Mouse (Mus musculus) adrenal gland, postnatal 14 days (tissue): ENCODE measurements around the gene Hist1h2bp. TPM values are rescaled to one million over a fixed set of nuclear protein-coding genes. Genes with fewer than 3 reads are reported as not detected.

Experiments
- microRNA-seq, 2 experiments: library from miRNA; unstranded; fragments of <30 nt; microRNA quantifications; one replicate each; pipeline ENCODE4 v1.2.0; 2021
- total RNA-seq: library from RNA; stranded (reverse); gene quantifications from 2 replicates; pipeline ENCODE4 v1.2.3, GENCODE M21; 2021

Hist1h2bp gene
- total RNA-seq, 1 experiment from 2014 or later, result 94.7 TPM

Small RNA genes within 50 kb of the gene (microRNA-seq; reads per million reads assigned to microRNA genes)
- gene Gm19658, result 0 reads per million in 2 experiments
- 0 reads per million in 2 experiments for gene Gm44346
- 0 reads per million in 2 experiments for gene Gm44454
- 0 reads per million in 2 experiments for gene Gm44466

Other genes with a start within 250 kb of the Hist1h2bp start
- gene Olfr1366, start 244.7 kb upstream of the Hist1h2bp start, total RNA-seq, result not detected in 2 replicates
- not detected in 2 replicates for gene Olfr1535, start 227.6 kb upstream of the Hist1h2bp start, total RNA-seq
- not detected in 2 replicates for gene Olfr1364, start 205.7 kb upstream of the Hist1h2bp start, total RNA-seq
- gene Olfr1362, start 173.4 kb upstream of the Hist1h2bp start, total RNA-seq, result not detected in 2 replicates
- not detected in 2 replicates for gene Olfr11, start 144.9 kb upstream of the Hist1h2bp start, total RNA-seq
- gene Olfr1361, start 124.1 kb upstream of the Hist1h2bp start, total RNA-seq, result not detected in 2 replicates
- not detected in 2 replicates for gene Olfr1360, start 110.1 kb upstream of the Hist1h2bp start, total RNA-seq
- not detected in 2 replicates for gene Olfr1359, start 89.3 kb upstream of the Hist1h2bp start, total RNA-seq
- 191 and 254 TPM in 2 replicates for gene Hist1h2bl, start 71.3 kb upstream of the Hist1h2bp start, total RNA-seq
- gene Hist1h2ai, start 71.0 kb upstream of the Hist1h2bp start, total RNA-seq, result 129 and 184 TPM in 2 replicates
- 287 and 324 TPM in 2 replicates for gene Hist1h3h, start 69.8 kb upstream of the Hist1h2bp start, total RNA-seq
- gene Hist1h2bm, start 65.4 kb upstream of the Hist1h2bp start, total RNA-seq, result 57.9 and 74.0 TPM in 2 replicates
- 35.2 and 49.4 TPM in 2 replicates for gene Hist1h4j, start 52.4 kb upstream of the Hist1h2bp start, total RNA-seq
- gene Hist1h4k, start 37.0 kb upstream of the Hist1h2bp start, total RNA-seq, result 468 and 533 TPM in 2 replicates
- 72.0 and 91.7 TPM in 2 replicates for gene Hist1h2ak, start 33.6 kb upstream of the Hist1h2bp start, total RNA-seq
- gene Hist1h2bn, start 33.3 kb upstream of the Hist1h2bp start, total RNA-seq, result 127 and 142 TPM in 2 replicates
- gene Hist1h1b, start 6.8 kb upstream of the Hist1h2bp start, total RNA-seq, result 129 and 152 TPM in 2 replicates
- gene Hist1h3i, start 4.1 kb upstream of the Hist1h2bp start, total RNA-seq, result 215 and 253 TPM in 2 replicates
- gene Hist1h2an, start 243 bp upstream of the Hist1h2bp start, total RNA-seq, result 38.5 and 43.6 TPM in 2 replicates
- 128 and 131 TPM in 2 replicates for gene Hist1h2bq, start 22.7 kb downstream of the Hist1h2bp start, total RNA-seq
- gene Hist1h2ao, start 23.0 kb downstream of the Hist1h2bp start, total RNA-seq, result not detected in 2 replicates
- gene Hist1h4m, start 24.3 kb downstream of the Hist1h2bp start, total RNA-seq, result 417 and 512 TPM in 2 replicates
- gene Hist1h4n, start 44.7 kb downstream of the Hist1h2bp start, total RNA-seq, result 37.8 and 56.1 TPM in 2 replicates
- 319 and 352 TPM in 2 replicates for gene Hist1h2ap, start 46.0 kb downstream of the Hist1h2bp start, total RNA-seq
- 132 and 133 TPM in 2 replicates for gene Hist1h2br, start 46.3 kb downstream of the Hist1h2bp start, total RNA-seq
- 1.3 and 1.7 TPM in 2 replicates for gene Zfp184, start 157.6 kb downstream of the Hist1h2bp start, total RNA-seq
- gene Pom121l2, start 193.7 kb downstream of the Hist1h2bp start, total RNA-seq, result not detected in 2 replicates
- gene Prss16, start 222.3 kb downstream of the Hist1h2bp start, total RNA-seq, result 0.74 TPM in 1 of 2 replicates, not detected in the other
- gene Hist1h2ah, start 248.1 kb downstream of the Hist1h2bp start, total RNA-seq, result 203 and 342 TPM in 2 replicates
- gene Hist1h2bk, start 248.4 kb downstream of the Hist1h2bp start, total RNA-seq, result 207 and 301 TPM in 2 replicates